Mouse (Mus musculus) gastrocnemius, adult 8-10 months (tissue): ENCODE data around the gene Fbxo39. TPM values are rescaled to one million over a fixed set of nuclear protein-coding genes. Genes with fewer than 3 reads are reported as not detected.
A peak's percentile ranks its signal among the peaks of the same experiment; 100 is the strongest.
"Not testable (repeated sequence)": the region's sequence is repeated elsewhere in the genome, so short reads cannot be mapped to it uniquely, and the experiment has no call there.

Experiments used
- DNase-seq, 2 experiments: peaks; one replicate each; pipeline ENCODE4 v3.0.0; 2022; ENCODE audit warnings: low spot score in 2 of 2
- total RNA-seq, 4 experiments: library from RNA; stranded (reverse); gene quantifications; 2 replicates each; pipeline ENCODE4 v1.2.4; 2022

Gene Fbxo39
- total RNA-seq, 4 experiments from 2014 or later = not detected

DNA sequence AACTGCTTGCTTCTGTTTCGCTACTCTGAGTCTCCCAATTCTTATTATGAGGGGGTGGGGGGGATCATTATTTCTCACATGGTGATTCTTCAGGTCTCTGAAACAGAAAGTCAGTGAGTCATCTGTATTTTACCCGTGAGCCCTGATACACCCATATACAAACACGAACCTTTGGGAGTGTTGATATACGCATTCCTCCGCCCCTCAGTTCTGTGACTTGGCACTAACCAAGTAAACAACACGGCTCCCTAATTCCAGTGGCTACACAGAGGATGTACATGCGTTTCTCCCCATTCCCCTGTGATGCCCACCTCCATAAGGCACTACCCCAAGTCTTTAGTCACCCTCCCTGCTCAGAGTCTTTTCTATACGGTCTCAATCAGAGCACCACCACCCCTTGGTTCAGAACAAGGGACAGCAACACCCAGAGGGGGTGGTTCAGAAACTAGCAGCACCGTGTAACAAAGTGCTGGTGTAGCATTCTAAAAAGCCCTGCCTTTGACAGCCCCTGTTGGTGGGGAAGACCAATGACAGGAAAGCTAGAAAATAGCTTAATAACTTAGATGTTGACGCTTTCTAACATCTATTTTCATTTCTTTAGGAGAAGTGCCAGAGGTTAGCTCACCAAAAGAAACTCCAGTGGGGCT, 2.8 kb upstream of the Fbxo39 start:
- no peak for DNase-seq

DNA sequence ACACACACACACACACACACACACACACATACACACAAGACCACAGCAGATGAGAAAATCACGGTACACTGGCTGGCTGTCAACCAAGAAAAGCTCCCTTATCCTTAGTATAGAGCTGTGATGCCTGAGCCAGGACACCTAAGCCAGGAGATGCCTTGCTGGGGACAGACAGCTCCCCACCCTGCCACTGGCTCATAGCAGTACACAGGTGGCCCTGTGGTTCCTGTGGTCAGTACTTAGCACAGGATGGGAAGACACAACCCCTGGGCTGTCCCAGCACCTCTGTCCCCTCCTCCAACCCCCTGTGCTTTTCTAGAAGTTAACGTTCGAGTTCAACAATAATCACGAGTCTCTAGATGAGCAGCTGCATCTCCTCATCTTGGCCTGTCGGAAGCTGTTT, 3.8 kb downstream of the Fbxo39 start:
- no peak for DNase-seq

DNA sequence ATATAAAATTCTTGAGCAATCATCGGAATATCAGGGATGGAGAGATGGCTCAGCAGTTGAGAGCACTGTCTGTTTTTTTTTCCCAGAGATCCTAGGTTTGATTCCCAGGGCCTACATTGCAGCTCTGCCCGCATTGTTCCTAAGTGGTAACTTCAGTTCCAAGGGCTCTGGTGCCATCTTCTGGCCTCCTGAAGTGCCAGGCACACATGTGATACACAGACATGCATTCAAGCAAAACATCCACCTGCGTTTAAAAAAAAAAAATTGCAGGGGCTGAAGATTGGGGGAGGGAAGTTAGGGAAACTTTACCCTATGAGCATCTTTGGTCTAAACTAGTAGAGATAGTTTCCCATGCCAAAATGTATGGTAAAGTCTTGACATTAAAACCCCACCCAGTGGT, 10.2 kb downstream of the Fbxo39 start:
- no peak for DNase-seq

- DNase-seq = no peak
Observed at GRCm38 (mm10) chr11:72325701-72326100, 11.5 kb downstream of the Fbxo39 start.

DNA sequence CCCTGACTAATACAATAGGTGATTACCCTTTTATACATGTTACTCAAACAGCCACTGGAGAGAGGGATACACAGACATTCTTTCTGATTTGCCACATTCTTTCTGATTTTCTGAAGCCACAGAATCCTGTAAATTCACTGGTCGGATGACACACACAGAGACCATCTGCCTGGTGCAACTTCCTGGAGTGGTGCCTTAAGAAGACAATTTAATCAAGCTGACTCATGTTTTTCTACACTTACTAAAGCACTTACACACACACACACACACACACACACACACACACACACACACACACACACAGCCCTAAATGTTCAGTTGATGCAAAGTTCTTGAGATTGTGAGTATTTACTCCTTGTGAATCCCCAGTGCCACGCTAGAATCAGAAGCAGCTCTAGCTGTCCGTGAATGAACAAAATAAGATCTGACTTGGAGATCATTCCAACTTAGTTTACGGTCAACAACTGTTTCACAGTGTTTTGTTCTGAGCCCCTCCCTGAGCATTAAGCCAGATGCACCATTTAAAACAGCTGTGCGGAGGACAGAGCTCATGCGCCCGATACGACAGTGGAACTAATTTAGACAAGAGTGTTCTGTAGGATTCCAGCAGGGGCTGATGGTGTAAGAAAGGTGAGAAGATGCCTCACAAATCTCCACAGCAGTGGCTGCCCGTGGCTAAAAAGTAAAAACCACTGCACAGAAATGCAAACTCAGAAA, 18.9 kb downstream of the Fbxo39 start:
- DNase-seq = no peak

DNA sequence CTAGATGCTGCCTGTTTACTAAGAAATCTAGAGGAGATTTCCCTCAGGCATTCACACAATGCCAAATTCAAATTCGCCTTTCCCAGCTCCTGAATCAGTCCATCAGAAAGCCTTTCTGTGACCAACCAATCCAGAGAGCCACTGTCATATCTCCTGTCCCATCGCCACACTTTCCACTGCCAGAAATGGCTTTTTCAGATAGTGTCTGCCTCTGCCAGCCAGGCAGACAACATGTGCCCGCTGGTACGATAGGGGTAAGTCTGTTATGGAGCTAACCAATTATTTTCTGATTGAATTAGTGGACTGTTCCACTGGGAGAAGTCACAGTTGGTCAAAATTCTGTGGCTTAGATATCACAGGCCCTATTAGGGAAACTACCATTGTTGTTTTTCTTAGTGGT, 20.4 kb downstream of the Fbxo39 start:
- no peak for DNase-seq

DNA sequence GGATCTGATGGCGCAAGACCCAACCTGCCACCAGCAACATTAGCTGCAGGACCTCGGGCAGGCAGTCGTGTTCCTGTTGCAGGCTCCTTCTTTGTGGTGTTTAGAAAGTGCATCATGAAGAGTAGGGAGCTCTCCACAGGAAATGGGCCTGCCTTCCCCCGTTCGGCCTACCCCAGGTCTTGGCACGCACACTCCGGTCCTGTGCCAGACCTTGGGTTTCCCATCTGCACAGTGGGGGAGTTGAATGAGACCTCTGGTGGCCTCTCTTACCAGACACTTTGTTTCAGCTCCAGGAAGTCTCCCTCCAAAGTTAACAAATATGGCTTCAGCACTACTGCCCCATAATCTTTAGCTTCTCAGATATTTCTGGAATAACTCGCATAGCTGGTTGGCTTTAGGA, 22.5 kb downstream of the Fbxo39 start:
- no peak for DNase-seq

- DNase-seq = no peak
Observed at GRCm38 (mm10) chr11:72338437-72338871, 24.2 kb downstream of the Fbxo39 start.

GRCm38 (mm10) chr11:72339716-72340115, 25.5 kb downstream of the Fbxo39 start:
- DNase-seq = no peak

DNA sequence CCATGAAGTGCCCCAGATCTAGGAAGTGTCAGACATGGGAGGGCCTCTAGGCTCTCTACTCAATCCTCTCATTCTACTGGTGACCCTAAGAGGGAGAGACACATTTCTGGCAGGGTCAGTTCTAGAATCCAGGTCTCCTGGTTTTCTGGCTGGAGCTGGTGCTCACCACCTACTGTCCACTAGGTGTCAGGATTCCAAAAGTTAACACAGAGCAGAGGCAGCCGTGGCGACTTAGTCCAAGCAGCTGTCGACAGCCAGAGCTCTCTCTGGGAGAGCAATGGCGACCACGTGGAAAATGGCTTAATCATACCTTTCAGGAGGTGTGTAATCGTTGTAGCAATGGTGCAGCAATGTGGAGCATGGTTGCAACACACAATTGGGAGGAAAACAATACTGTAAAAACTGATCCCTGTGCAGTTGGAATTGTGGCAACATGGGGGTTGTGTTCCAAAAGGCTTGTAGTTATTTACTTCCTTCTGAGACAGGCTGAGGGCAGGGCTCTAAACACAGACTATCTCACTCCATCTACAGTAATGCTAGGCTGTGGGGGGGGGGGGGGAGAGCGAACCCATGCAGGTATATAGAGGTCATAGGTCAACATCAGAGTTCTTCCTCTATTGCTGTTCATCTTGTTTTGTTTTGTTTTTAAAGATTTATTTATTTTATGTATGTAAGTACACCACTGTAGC, 28.4 kb downstream of the Fbxo39 start:
- DNase-seq = peak; percentile 45 to 54

DNA sequence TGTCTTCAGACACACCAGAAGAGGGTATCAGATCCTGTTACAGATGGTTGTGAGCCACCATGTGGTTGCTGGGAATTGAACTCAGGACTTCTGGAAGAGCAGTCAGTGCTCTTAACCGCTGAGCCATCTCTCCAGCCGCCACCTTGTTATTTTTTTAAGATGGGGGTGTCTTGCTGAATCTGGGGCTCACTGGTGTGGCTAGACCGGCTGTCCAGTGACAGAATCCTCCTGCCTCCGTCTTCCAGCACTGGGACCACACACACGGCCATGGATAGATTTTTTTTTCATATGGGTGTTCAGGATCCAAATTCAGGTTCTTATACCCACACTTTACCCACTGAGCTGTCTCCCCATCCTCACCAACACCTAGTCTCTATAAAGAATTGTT, 29.0 kb downstream of the Fbxo39 start:
- not testable (repeated sequence) for DNase-seq

- DNase-seq = peak; percentile 39 to 41
Observed at GRCm38 (mm10) chr11:72343904-72344303, 29.7 kb downstream of the Fbxo39 start.

GRCm38 (mm10) chr11:72344486-72344885, 30.2 kb downstream of the Fbxo39 start:
- DNase-seq = no peak

GRCm38 (mm10) chr11:72348563-72348962, 34.3 kb downstream of the Fbxo39 start:
- DNase-seq = no peak

GRCm38 (mm10) chr11:72349016-72349415, 34.8 kb downstream of the Fbxo39 start:
- peak in 1 of 2 experiments; percentile 31 for DNase-seq

GRCm38 (mm10) chr11:72349652-72350051, 35.4 kb downstream of the Fbxo39 start:
- no peak for DNase-seq

- no peak for DNase-seq
Observed at GRCm38 (mm10) chr11:72352272-72352671, 38.0 kb downstream of the Fbxo39 start.

DNA sequence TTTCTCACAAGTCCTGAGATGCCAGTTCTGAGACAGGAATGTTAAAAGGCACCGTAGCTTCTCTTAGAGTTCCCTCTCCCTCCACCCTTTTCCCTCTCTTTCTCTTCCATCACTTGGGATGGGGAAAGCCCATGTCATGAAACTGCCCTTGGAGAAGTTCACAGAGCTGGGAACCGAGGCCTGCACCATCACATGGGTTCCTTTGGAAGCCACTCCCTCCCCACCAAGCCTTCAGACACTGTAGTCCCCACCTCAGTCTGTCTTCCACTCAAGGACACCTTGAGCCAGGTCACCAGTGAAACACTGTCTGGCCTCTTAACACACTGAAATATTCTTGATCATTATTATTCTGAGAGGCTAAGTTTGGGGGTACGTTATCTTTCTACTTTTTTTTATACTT, 38.9 kb downstream of the Fbxo39 start:
- DNase-seq = no peak

- peak; percentile 71 to 72 for DNase-seq
Observed at GRCm38 (mm10) chr11:72354971-72355728, 40.9 kb downstream of the Fbxo39 start.

- no peak for DNase-seq
Observed at GRCm38 (mm10) chr11:72361385-72362346, 47.4 kb downstream of the Fbxo39 start.

- no peak for DNase-seq
Observed at GRCm38 (mm10) chr11:72362347-72362741, 48.1 kb downstream of the Fbxo39 start, which contains the start of gene Tekt1. TSS of gene Tekt1 (minus strand) at chr11:72362442.
